ENCODE assay signal across 8 mouse cellular contexts in genomic region chr6:92743605-92744004, GRCm38 (mm10). TPM values are rescaled to one million over a fixed set of nuclear protein-coding genes. Genes with fewer than 3 reads are reported as not detected.
DNase-seq lines count a peak whose midpoint lies in the region; ATAC-seq lines count a peak whose summit lies in the region.

No protein-coding gene starts in this region.

- WGBS in heart, embryonic 10.5 days, result 16% methylated on average over 11 of the region's 11 CpGs
- 14% methylated on average over 11 of the region's 11 CpGs for WGBS in neural tube, embryonic 11.5 days

- H3K4me1 ChIP-seq in heart, embryonic 10.5 days, result no peaks in the 10 kb centered on the region
- no peaks in the 10 kb centered on the region for H3K4me1 ChIP-seq in neural tube, embryonic 11.5 days (ENCODE audit: control insufficient read depth, insufficient read depth, low read length)

- H3K4me2 ChIP-seq in neural tube, embryonic 11.5 days (ENCODE audit: low read depth), result peak overlapping the region; percentile 9; the same call in 1 of the 2 replicates

- H3K9ac ChIP-seq in neural tube, embryonic 11.5 days (ENCODE audit: low read length), result no peak overlapping the region

- H3K27ac ChIP-seq in heart, embryonic 10.5 days, result no peak overlapping the region
- no peak overlapping the region for H3K27ac ChIP-seq in neural tube, embryonic 11.5 days (ENCODE audit: low read depth, low read length)

- no peak for ATAC-seq in neural tube, embryonic 11.5 days (ENCODE audit: insufficient read depth, low FRiP score, low TSS enrichment)

- H3K9me3 ChIP-seq in heart, embryonic 10.5 days, result no peaks in the 10 kb centered on the region
- no peaks in the 10 kb centered on the region for H3K9me3 ChIP-seq in neural tube, embryonic 11.5 days (ENCODE audit: control insufficient read depth, low read length)

- DNase-seq in thymus, postnatal 36 days, result peak; percentile 3 to 4
- no peak for DNase-seq in thymus, adult 18-20 months
- DNase-seq in embryo, embryonic 9.5 days (ENCODE audit: extremely low spot score), result peak; percentile 70
- DNase-seq in heart, embryonic 10.5 days (ENCODE audit: low spot score), result no peak
- peak; percentile 67 for DNase-seq in kidney, adult 9 months
- peak; percentile 78 for DNase-seq in left cerebral cortex, postnatal 4 days
- peak; percentile 75 for DNase-seq in neural tube, embryonic 11.5 days (ENCODE audit: low spot score)
- peak; percentile 31 to 71 for DNase-seq in urinary bladder, postnatal 4 days (ENCODE audit: low spot score in 2 of 2)

- no peaks in the 10 kb centered on the region for H3K27me3 ChIP-seq in heart, embryonic 10.5 days (ENCODE audit: insufficient read depth, poor library complexity, severe bottlenecking)
- H3K27me3 ChIP-seq in neural tube, embryonic 11.5 days (ENCODE audit: control insufficient read depth, insufficient read depth, low read length), result no peaks in the 10 kb centered on the region

- H3K4me3 ChIP-seq in heart, embryonic 10.5 days, result peak overlapping the region; percentile 32; the same call in 1 of the 2 replicates
- no peak overlapping the region for H3K4me3 ChIP-seq in neural tube, embryonic 11.5 days (ENCODE audit: low read depth, low read length)

- intact Hi-C loops in left cerebral cortex, postnatal 4 days (cut with DNase I), result loop anchor here (5.0 kb wide), 1 partner anchor 456 kb away; no protein-coding TSS in a partner anchor

- no peaks in the 10 kb centered on the region for H3K36me3 ChIP-seq in heart, embryonic 10.5 days
- H3K36me3 ChIP-seq in neural tube, embryonic 11.5 days (ENCODE audit: control insufficient read depth, insufficient read depth, low read length), result no peaks in the 10 kb centered on the region

RNA-seq across cellular contexts. Expression of gene Prickle2, which starts 37.6 kb away (rescaled TPM):
- polyA plus RNA-seq in heart, embryonic 10.5 days (2016; fragmentation: Nextera tagmentation; extraction: Ambion mirVana), result 5.8 and 6.6 TPM in 2 replicates
- 10 to 100 TPM; 97.0 to 97.1 TPM for total RNA-seq in left cerebral cortex, postnatal 4 days (2021)
- 6.6 and 7.0 TPM in 2 replicates for polyA plus RNA-seq in neural tube, embryonic 11.5 days (2014; fragmentation: Nextera tagmentation; extraction: Ambion mirVana)

Comparison
In these comparisons a context has a peak if more than half of its experiments do, and no peak if none do; other contexts are left out.
1. DNase-seq: peak in thymus, postnatal 36 days (2 of 2), embryo, embryonic 9.5 days (single experiment), kidney, adult 9 months (single experiment), left cerebral cortex, postnatal 4 days (single experiment), neural tube, embryonic 11.5 days (single experiment) and urinary bladder, postnatal 4 days (2 of 2); none in thymus, adult 18-20 months (0 of 2) and heart, embryonic 10.5 days (single experiment).